Mouse (Mus musculus) midbrain, embryonic 12.5 days (tissue): ENCODE measurements at regions not wholly inside any gene's neighbourhood (a gene's known extent, or its start where the extent isn't known, plus 50 kb on each side); places are given as distances from the start of the nearest gene placed in this dataset.

Experiments
- ATAC-seq: fragments of 200-750 bp; cut with Nextera tagmentation; 2 replicates; pipeline ENCODE4 v1.8.0; 2017; ENCODE audit warnings: low read depth, moderate TSS enrichment, moderate library complexity; ENCODE audit not compliant: low FRiP score
- H3K27ac ChIP-seq: fragments of 300-500 bp; sonication (generic); replicated peaks from 2 replicates; pipeline ENCODE4 v1.5.1; 2016; ENCODE audit warnings: mild to moderate bottlenecking
- H3K27me3 ChIP-seq: fragments of 300-500 bp; sonication (generic); 2 replicates; pipeline ENCODE4 v1.6.1; 2016; ENCODE audit warnings: mild to moderate bottlenecking
- H3K36me3 ChIP-seq: fragments of 300-500 bp; sonication (generic); 2 replicates; pipeline ENCODE4 v1.6.1; 2016
- H3K4me1 ChIP-seq: fragments of 300-500 bp; sonication (generic); 2 replicates; pipeline ENCODE4 v1.6.1; 2016
- H3K4me2 ChIP-seq: fragments of 300-500 bp; sonication (generic); replicated peaks from 2 replicates; pipeline ENCODE4 v1.6.1; 2016; ENCODE audit warnings: mild to moderate bottlenecking, moderate library complexity
- H3K4me3 ChIP-seq: fragments of 300-500 bp; sonication (generic); 2 replicates; pipeline ENCODE4 v1.5.1; 2016; ENCODE audit warnings: mild to moderate bottlenecking
- H3K9ac ChIP-seq: fragments of 300-500 bp; sonication (generic); replicated peaks from 2 replicates; pipeline ENCODE4 v1.6.1; 2016; ENCODE audit warnings: mild to moderate bottlenecking, moderate library complexity
- H3K9me3 ChIP-seq: fragments of 300-500 bp; sonication (generic); 2 replicates; pipeline ENCODE4 v1.6.1; 2016; ENCODE audit warnings: mild to moderate bottlenecking
- WGBS: fragments of 180-500 bp; shearing (Covaris S2); methylation state at CpG from one replicate; pipeline ENCODE4 v1.1.7; 2016; 5-methylcytosine and 5-hydroxymethylcytosine counted together

DNA sequence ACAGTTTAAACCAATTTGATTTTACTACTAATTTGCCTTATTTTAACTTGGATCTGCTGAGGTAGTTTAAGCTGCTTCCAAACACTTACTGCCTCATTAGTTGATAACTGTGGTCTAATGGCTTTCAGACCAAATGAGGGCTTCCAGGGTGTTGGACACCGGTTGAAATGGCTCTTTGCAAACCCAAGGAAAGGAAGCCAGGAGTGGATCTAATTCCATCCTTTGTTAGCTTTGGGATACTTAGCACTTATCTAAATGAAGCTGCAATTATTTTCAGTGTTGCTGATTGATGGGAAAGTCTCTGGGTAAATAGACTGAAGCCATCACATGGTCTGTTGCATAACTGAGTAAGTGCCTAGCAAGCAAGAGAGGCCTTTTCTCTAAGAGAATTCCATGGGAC, 148.4 kb upstream of the Sel1l start:
- no peak overlapping the region for H3K9ac ChIP-seq
- no peak overlapping the region for H3K4me2 ChIP-seq
- no peaks in the 10 kb centered on the region for H3K27me3 ChIP-seq
- ATAC-seq, result no peak
- no peaks in the 10 kb centered on the region for H3K4me1 ChIP-seq
- WGBS, result 42% methylated on average over 1 of the region's 1 CpGs
- H3K27ac ChIP-seq, result no peak overlapping the region
- H3K4me3 ChIP-seq, result no peak overlapping the region
- no peaks in the 10 kb centered on the region for H3K9me3 ChIP-seq
- H3K36me3 ChIP-seq, result no peaks in the 10 kb centered on the region

DNA sequence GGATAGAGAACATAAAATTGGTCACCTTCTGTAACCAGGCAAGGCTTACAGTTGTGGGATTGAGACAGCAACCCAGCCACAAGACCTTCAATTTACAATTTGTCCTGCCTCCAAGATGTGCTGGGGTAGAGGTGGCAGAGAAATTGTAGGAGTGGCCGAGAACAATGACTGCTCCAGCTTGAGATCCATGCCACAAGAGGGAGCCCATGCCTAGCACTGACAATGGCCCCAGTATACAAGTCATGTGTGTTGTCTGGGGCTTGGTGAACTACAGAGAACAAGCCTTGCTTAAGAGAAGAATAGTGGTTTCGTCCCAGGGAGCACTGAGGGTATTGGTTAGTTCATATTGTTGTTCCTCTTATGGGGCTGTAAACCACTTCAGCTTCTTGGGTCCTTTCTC, 146.6 kb upstream of the Sel1l start:
- no peak for ATAC-seq
- Histone ChIP-seq H3K4me1 (no peaks in the 10 kb centered on the region), H3K27me3 (no peaks in the 10 kb centered on the region), H3K9ac (no peak overlapping the region), H3K9me3 (no peaks in the 10 kb centered on the region), H3K36me3 (no peaks in the 10 kb centered on the region), H3K4me2 (no peak overlapping the region), H3K27ac (no peak overlapping the region), H3K4me3 (no peak overlapping the region)
- 74% methylated on average over 2 of the region's 2 CpGs for WGBS

- no peak for ATAC-seq
- Histone ChIP-seq H3K27me3 (no peaks in the 10 kb centered on the region), H3K9me3 (no peaks in the 10 kb centered on the region), H3K27ac (no peak overlapping the region), H3K4me3 (no peak overlapping the region), H3K4me1 (no peaks in the 10 kb centered on the region), H3K9ac (no peak overlapping the region), H3K36me3 (no peaks in the 10 kb centered on the region), H3K4me2 (no peak overlapping the region)
- WGBS, result 83% methylated on average over 4 of the region's 4 CpGs
These were observed 137.5 kb upstream of the Sel1l start for GRCm38 (mm10) chr12:91986448-91986847.

DNA sequence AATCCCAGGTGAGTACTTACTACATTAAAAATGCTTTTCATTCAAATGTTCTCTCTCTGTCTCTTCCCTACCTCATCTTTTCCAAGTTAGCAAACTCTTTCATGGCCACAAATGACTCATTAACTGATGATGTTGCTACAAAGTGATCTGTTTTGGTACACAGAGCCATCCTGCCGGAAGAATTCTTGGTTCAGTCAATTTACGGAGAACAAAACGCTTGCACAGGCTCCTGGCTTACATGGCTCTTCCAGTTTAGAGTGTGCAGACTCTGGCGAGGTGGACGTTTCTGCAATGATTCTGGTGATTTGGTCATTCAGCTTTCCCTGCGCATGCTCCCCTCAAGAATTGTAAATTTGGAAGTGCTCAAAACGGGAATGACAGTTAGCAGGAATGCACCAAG, 131.4 kb upstream of the Sel1l start:
- no peaks in the 10 kb centered on the region for H3K36me3 ChIP-seq
- 75% methylated on average over 7 of the region's 7 CpGs for WGBS
- ATAC-seq, result no peak
- H3K9ac ChIP-seq, result no peak overlapping the region
- no peak overlapping the region for H3K4me2 ChIP-seq
- no peaks in the 10 kb centered on the region for H3K27me3 ChIP-seq
- no peaks in the 10 kb centered on the region for H3K4me1 ChIP-seq
- H3K4me3 ChIP-seq, result no peak overlapping the region
- no peaks in the 10 kb centered on the region for H3K9me3 ChIP-seq
- H3K27ac ChIP-seq, result no peak overlapping the region

GRCm38 (mm10) chr12:91971045-91971444, 122.1 kb upstream of the Sel1l start:
- H3K4me2 ChIP-seq, result no peak overlapping the region
- no peaks in the 10 kb centered on the region for H3K36me3 ChIP-seq
- H3K9ac ChIP-seq, result no peak overlapping the region
- H3K4me3 ChIP-seq, result no peak overlapping the region
- ATAC-seq, result no peak
- H3K27ac ChIP-seq, result no peak overlapping the region
- H3K4me1 ChIP-seq, result no peaks in the 10 kb centered on the region
- no peaks in the 10 kb centered on the region for H3K9me3 ChIP-seq
- 59% methylated on average over 1 of the region's 1 CpGs for WGBS
- no peaks in the 10 kb centered on the region for H3K27me3 ChIP-seq

DNA sequence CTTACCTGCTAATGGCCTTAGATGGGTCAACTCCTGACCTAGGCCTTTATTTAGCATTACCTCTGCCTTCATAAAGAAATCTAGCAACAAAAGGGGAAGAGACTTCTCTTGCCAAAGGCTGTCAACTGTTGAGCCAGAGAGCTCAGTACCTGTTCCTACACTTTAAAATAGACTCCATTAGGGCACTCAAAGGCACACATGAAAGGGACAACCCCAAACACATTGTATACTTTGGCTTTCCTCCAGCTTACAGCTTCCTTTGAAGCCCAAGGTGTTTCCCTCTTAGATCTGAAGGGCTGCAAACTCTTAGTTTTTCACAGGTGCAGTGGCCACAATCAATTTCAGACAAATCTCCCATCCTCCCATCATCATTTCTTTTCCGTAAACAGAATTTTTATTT, 117.0 kb upstream of the Sel1l start:
- Histone ChIP-seq H3K9me3 (no peaks in the 10 kb centered on the region), H3K4me3 (no peak overlapping the region), H3K9ac (no peak overlapping the region), H3K27ac (no peak overlapping the region), H3K4me1 (no peaks in the 10 kb centered on the region), H3K4me2 (no peak overlapping the region), H3K27me3 (no peaks in the 10 kb centered on the region), H3K36me3 (no peaks in the 10 kb centered on the region)
- WGBS, result 97% methylated on average over 1 of the region's 1 CpGs
- no peak for ATAC-seq

DNA sequence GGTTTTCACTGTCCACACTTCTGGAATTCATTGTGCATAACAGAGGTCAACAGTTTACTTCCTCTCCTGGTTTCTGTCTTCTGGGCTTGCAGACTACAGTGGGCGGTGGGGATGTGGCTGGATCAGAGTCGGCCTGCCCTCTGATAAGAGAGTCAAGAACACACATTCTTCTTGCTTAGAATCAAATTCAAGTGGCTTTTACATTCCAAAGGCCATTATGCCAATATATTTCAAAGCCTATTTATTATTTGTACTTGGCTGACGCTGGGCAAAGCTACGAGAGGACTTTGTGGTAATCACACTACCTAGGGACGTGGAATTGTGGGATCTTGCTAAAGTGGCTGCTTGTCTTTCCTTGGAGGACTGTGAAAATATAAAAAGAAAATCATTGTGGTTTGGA, 114.3 kb upstream of the Sel1l start:
- H3K9ac ChIP-seq, result no peak overlapping the region
- no peaks in the 10 kb centered on the region for H3K4me1 ChIP-seq
- no peaks in the 10 kb centered on the region for H3K9me3 ChIP-seq
- H3K4me3 ChIP-seq, result no peak overlapping the region
- H3K27ac ChIP-seq, result no peak overlapping the region
- no peak overlapping the region for H3K4me2 ChIP-seq
- no peak for ATAC-seq
- no peaks in the 10 kb centered on the region for H3K36me3 ChIP-seq
- WGBS, result 78% methylated on average over 5 of the region's 5 CpGs
- no peaks in the 10 kb centered on the region for H3K27me3 ChIP-seq

DNA sequence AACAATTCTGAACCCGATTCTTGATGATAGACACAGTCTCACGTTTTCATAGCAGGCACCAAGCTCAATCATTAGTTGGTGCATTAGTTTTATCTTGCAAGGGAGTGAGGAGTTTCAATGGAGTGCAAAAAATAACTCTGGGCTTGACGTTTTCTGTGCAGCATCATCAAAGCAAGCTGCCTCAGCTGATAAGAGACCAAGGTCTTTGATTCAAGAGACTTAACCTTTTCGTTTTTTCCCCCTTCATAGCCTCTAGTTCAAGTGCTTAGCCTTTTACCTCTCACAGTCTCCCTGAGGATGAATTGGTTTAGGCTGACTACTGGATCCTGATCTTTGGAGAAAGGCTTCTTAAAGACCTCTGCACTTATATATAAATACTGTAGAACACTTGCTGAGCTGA, 109.1 kb upstream of the Sel1l start:
- H3K9me3 ChIP-seq, result no peaks in the 10 kb centered on the region
- H3K4me3 ChIP-seq, result no peak overlapping the region
- no peaks in the 10 kb centered on the region for H3K27me3 ChIP-seq
- no peaks in the 10 kb centered on the region for H3K4me1 ChIP-seq
- no peak overlapping the region for H3K4me2 ChIP-seq
- H3K9ac ChIP-seq, result no peak overlapping the region
- 70% methylated on average over 4 of the region's 4 CpGs for WGBS
- no peaks in the 10 kb centered on the region for H3K36me3 ChIP-seq
- no peak for ATAC-seq
- no peak overlapping the region for H3K27ac ChIP-seq

DNA sequence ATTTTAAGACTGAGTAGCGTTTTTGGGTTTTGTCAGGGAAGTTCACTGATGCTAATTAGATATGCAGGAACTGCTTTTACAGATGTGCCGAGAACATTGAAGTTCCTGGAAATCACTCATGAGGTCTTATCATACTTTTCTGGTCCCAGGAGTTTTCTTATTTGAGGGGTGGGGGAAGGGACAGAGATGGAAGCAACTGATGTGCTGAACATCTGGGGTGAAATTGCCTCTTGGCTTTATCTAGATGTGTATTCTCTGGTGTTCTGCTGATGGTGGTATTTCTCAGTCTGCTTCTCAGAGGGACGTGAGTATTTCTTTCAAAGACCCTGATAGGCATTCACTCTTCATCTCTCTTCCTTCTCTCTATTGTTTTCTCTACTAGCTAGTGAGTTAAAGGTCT, 107.5 kb upstream of the Sel1l start:
- Histone ChIP-seq H3K4me2 (no peak overlapping the region), H3K27me3 (no peaks in the 10 kb centered on the region), H3K27ac (no peak overlapping the region), H3K36me3 (no peaks in the 10 kb centered on the region), H3K9me3 (no peaks in the 10 kb centered on the region), H3K9ac (no peak overlapping the region), H3K4me3 (no peak overlapping the region), H3K4me1 (no peaks in the 10 kb centered on the region)
- WGBS, result 83% methylated on average over 3 of the region's 3 CpGs
- ATAC-seq, result no peak

DNA sequence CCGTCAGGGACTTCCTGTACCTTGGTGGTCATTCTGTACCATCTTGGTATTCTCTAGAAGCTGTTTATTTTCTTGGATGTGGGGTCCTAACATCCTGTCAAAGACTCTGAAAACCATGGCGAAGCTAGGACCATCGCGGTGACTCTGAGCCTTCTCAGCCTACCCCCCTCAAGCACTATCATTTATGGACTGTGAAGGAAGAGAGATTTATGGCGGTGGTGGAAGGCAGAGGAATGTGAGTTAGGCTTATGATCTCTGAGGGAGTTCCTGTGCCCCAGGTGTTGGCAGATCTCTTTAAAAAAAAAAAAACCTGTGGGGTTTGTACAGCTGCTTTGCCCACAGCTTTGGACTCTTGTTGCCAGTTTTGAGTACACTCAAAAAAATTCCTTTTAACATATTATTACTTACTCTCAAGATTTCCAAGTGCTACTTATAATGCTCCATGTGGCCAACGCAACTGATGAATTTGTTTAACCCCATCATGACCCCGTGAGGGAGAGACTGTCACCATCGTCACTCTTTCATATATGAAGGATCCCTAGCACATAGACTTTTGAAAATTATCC, 99.7 kb upstream of the Sel1l start:
- 88% methylated on average over 8 of the region's 8 CpGs for WGBS
- ATAC-seq, result no peak

DNA sequence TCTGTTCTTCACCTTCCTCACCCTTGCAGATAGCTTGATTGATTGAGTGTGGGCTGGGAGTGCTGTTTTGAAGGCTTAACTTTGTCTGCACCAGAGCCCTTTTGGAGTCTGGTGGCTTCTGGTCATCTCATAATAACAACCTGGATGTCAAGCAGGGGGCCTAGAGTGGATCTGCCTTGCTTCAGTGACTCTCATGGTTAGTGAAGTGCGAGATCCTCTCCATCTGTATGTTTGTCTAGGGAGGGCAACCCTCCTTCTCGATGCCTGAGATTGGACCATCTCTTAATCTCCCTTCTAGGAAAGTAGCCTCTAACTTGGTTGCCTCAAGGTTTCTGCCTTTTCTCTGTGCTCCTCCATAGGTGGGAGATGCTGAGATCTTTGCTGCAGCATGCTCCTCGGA, 99.0 kb upstream of the Sel1l start:
- no peak for ATAC-seq
- no peaks in the 10 kb centered on the region for H3K9me3 ChIP-seq
- WGBS, result 79% methylated on average over 3 of the region's 3 CpGs

More for the DNA sequence above, 99.7 kb upstream of the Sel1l start:
- no peak overlapping the region for H3K27ac ChIP-seq
- H3K4me1 ChIP-seq, result no peaks in the 10 kb centered on the region
- H3K36me3 ChIP-seq, result no peaks in the 10 kb centered on the region
- no peak overlapping the region for H3K4me3 ChIP-seq
- no peak overlapping the region for H3K9ac ChIP-seq
- no peaks in the 10 kb centered on the region for H3K27me3 ChIP-seq
- no peak overlapping the region for H3K4me2 ChIP-seq
- H3K9me3 ChIP-seq, result no peaks in the 10 kb centered on the region

GRCm38 (mm10) chr12:91946541-91946940, 97.6 kb upstream of the Sel1l start:
- WGBS, result 83% methylated on average over 3 of the region's 3 CpGs
- Histone ChIP-seq H3K36me3 (no peaks in the 10 kb centered on the region), H3K27ac (no peak overlapping the region), H3K4me3 (no peak overlapping the region), H3K4me1 (no peaks in the 10 kb centered on the region), H3K27me3 (no peaks in the 10 kb centered on the region), H3K9me3 (no peaks in the 10 kb centered on the region), H3K4me2 (no peak overlapping the region), H3K9ac (no peak overlapping the region)
- no peak for ATAC-seq

More for the DNA sequence above, 99.0 kb upstream of the Sel1l start:
- Histone ChIP-seq H3K9ac (no peak overlapping the region), H3K27me3 (no peaks in the 10 kb centered on the region), H3K27ac (no peak overlapping the region), H3K4me1 (no peaks in the 10 kb centered on the region), H3K36me3 (no peaks in the 10 kb centered on the region), H3K4me2 (no peak overlapping the region), H3K4me3 (no peak overlapping the region)
